Mouse (Mus musculus) brain, embryonic 18.5 days (tissue): ENCODE measurements at regions not wholly inside any gene's neighbourhood (a gene's known extent, or its start where the extent isn't known, plus 50 kb on each side); places are given as distances from the start of the nearest gene placed in this dataset.

Source experiments
- DNase-seq: peaks from one replicate; pipeline ENCODE4 v3.0.0-alpha.2; 2012; ENCODE audit warnings: low read depth, low spot score

DNA sequence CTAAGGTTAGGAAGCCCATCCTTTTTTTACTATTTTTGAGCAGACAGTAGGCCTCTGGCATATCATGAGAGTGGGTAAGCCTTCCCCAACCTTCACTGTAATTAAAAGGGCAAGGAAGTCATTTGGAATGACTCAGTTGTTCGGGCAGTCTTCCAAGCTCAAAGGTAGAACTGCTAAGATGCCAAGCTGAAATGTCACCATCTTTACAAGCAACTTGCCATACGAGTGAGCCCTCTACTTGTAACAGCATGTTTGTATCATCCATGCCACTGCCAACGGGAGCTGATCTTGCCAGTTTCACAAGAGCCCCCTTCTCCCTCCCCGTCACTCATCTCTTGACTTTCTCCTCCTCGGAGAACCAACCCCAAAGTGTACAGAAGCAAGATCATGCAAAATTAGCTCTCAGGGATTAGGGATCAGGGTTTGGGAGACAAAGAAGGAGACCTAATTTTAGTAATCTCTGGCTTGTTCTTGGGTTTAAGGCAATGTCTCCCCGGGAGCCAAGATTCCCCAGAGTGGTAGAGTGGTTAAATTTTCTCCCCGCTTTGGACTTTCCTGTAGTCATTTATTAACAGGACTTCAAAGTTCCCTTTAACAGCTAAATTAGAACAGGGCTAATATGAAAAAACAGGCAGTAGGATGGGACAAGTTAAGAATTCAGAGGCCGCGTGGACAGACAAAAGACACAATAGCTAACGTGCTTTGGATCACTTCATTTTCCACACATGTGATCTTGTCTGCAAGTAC lies 216.9 kb upstream of the Ankrd55 start:
- DNase-seq: no peak

GRCm38 (mm10) chr13:112071956-112072314 lies 216.3 kb upstream of the Ankrd55 start:
- no peak for DNase-seq

DNA sequence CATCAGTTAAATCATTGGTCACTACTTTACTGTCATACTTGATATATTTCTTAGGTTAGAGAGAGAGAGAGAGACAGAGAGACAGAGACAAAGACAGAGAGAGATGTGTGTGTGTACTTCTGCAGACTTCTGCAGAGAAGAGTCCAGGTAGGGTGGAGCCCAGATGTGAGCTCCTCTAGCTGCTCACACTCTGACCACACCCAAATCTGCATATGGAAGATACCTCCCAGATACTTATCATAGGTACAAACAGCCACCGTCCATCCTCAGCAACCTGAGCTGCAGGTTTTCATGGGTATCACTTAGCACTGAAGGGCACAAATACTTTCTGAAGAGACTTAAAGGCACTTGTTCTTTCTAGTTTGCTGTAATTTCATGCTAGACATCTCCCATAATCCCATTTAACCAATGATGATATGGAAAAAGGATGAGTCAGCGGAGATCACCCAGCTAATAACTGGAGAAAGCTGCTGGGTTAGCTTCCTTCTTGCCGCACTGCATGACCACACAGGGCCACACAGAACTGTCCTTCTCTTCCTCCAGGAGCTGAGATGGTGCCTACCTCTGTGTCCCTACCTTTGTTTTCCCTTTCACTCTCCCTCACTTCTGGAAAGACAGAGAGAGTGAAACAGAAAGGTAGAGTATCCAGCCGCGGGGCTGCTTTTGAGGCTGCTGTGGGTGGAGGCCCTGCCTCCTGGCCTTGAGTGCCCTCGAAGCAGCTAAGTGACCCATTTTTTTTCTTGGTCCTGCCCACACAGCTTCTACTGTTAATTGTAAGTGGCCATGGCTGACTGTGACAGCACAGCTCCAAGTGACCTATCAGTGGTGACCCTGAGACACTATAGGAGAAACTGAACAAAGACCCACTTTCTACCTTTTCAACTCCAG lies 214.5 kb upstream of the Ankrd55 start:
- DNase-seq: no peak

GRCm38 (mm10) chr13:112075847-112076479 lies 212.3 kb upstream of the Ankrd55 start:
- no peak for DNase-seq

DNA sequence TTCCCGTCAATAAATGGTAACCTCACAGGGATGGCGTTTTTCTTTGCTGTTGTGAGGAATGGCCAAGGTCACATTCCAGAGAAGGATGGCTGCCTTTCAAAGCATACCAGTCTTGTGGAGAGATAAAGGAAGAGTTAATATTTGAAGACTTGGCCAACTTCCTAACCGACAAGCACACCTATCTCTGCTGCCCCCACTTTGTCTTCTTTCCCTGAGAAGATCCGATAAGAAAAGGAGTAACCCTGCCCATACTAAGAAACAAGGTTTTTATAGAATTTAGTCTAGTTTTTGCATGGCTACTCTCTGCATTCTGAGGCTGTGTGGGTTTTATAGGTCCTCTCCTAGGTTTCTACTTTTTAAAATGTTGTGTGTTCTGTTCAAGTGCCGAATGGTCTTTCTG lies 210.2 kb upstream of the Ankrd55 start:
- no peak for DNase-seq

- DNase-seq: no peak
Observed at GRCm38 (mm10) chr13:112081935-112082334, 206.3 kb upstream of the Ankrd55 start.

DNA sequence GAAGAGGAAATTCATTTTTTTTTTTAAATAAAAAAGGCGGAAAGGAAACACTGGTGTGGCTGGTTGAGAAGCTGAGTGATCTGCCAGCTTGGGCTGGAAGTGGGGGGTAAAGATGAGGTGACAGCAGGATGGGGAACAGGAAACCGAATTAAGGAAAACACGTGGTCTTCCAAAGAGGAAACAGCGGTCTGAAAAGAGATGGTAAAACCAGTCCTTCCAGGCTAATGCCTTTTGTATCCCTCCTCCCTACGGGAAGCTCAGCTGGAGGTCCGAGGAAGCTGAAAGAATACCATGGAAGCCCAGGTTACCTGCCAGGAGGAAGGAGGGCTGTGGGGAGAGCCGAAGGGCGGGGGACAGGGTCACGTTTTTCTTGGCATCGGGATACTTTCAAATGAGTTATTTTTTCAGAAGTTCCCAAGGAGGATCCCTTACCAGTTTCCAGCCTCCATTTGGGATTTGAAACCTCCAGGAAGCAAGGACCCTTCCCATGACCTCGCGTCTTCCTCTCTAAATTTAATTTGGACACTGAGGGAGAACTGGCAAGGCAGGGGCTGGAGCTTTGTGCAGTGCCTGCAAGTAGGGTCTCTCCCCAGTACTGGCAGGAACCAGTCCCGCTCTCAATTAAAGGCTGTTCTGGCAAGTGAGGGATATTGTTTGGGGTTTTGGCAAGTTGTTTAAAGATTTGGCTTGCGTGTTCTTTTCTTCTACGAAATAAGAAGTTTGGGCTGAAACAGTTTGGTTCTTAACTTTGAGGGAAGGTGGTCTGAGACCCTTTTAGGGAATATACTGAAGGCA lies 203.6 kb upstream of the Ankrd55 start:
- DNase-seq: peak; percentile 18

GRCm38 (mm10) chr13:112088312-112088771 lies 199.9 kb upstream of the Ankrd55 start:
- DNase-seq: no peak

DNA sequence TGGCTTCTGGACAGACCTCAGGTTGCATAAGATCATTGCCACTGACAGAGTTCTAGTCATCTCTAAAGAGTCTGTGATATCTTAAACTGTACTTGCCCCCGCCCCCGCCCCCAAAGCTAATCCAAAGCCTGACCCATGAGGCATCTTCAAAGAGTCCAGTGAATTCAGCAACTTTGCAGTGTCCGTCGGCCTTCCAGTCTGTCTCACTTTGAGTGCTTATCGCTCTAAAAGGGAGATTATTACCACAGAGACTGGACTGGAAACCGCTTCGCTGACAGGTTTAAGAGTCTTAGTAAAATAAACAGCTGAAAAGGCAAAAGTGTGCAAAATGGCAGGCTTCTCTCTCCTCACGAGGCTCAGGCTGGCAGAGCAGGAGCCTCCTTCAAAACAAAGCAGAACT lies 197.5 kb upstream of the Ankrd55 start:
- no peak for DNase-seq

- no peak for DNase-seq
Observed at GRCm38 (mm10) chr13:112095595-112096139, 192.6 kb upstream of the Ankrd55 start.

DNA sequence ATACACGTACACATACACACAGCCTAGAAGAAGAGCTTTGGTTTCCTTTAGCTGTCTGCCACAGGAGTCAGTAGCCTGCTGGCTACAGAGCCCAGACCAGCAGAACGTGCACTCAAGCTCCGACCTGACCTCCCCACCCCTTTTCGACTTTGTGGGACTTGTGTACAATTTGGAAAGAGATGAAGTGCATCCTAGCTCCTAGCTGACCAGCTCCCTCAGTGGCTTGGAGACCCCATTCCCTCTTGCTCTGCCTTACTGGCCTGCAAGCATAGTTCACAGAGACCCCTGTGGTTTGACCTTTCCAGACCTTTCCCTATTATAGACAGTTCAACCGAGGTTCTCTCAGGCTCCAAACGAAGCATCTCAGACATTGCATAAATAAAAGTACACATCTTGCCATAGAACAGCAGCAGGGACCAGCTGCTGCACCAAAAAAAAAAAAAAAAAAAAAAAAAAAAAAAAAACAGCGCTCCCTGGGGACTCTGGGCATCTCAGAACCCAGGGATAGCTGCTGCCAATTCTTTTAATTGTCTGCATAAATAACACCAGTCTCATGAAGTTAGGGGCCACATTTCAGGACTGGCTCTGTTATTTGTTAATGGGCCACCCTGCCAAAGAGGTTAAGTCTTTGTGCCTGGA lies 188.2 kb upstream of the Ankrd55 start:
- no peak for DNase-seq

DNA sequence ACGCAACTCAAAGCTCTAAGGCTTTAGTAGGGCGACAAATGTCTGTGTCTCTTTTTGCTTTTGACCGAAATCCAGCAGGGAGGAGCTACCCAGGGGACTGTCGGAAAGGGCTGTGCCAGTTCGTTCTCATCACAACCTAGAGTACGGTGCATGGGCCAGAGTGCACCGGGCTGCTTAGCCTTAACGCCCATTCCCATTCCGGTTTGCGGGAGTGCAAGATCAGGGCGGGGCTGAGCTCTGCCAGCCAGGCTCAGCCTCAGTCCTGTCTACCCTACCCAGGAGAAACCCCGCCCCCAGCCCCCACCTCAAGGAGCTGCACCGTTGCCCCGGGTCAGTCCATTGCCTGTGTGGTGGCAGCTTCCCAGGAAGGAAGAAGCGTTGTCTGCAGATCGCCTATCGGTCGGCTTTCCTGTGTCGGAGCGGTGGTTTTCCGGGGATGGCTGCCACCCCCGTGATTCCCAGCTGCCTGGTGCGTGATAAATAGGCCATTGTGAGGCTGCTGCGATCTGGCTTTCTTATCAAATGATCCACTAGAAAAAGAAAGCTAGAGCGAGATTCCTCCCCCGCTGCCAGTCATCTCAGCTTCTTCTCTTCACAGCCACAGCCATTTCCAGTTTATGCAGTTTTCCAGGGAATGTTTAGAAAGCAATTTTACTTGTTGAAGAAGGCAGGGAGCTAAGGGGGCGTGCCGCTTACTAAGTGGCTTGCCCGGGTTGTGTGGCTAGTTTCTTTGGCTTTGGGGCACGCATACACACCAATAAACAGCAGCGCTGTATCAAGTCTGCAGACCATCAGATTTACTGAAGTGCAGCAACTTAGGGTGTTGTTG lies 187.4 kb upstream of the Ankrd55 start:
- no peak for DNase-seq

GRCm38 (mm10) chr13:112101421-112101756 lies 186.9 kb upstream of the Ankrd55 start:
- no peak for DNase-seq

GRCm38 (mm10) chr13:112105953-112106352 lies 182.3 kb upstream of the Ankrd55 start:
- DNase-seq: no peak

DNA sequence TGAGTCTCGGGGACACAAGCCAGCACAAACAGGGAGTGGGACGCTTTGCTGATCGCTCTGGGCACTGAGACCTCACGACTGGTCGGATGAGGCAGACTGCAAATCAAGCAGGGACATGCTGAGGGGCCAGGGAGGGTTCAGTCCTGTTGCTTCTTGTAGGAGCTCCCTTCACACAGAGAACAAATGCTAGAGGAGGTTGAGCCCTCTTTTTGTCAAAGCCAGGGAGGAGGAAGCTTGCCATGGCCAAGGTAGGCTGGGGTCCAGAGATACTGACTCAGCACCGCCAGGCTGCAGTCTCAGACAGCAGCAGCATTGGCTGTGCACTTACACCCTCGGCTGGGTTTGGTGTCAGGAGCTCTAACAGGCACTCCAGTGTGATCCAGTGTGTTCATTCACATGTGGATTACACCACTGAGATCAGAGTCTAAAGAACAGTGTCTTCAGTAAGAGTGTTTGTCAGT lies 173.5 kb upstream of the Ankrd55 start:
- DNase-seq: no peak

DNA sequence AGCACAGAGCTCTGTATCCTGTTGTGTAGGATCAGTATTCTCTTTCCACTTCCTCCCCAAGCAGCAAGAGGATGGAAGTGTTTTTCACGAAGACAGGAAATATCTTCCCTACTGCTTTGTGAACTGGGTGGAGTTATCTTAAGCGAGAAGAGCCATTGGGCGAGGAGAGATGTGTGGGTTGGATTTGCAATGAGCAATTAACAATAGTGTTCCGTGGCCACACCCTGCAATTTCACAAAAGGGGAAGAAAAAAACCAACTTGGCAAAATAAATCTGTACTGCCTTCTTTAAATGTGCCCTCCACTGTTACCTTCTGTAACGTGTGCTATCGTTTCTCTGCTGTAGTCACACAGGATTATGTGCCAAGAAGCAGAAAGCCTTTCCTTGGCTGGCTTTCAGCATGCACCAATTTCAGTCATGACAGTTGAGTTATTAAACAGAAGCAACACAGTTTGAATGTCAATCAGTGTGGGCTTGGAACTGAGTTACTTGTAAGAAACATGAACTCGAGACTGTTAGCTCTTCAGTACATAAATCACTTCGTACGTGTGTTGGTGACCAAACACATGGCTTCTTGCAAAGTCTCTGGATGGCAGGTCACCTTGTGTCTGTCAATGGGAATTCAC lies 172.0 kb upstream of the Ankrd55 start:
- DNase-seq: no peak

DNA sequence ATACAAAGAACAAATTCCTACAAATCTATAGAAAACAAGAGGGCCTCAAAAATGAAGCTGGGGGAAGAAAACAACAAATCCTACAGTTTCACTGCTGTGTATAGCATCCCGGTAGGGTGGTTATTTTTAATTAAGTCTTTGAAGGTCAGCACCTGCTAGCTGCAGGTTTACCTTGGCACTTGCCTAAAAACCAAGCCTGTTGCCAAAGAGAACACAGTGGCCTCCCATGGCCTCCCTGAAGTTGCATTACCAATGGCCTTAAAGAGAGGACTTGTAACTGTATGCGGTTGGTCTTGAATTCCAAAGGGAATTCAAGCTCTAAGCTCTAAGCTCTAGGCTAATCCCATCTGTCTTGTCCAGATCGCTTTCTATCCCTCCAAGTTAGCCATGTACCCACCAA lies 169.7 kb upstream of the Ankrd55 start:
- DNase-seq: no peak

GRCm38 (mm10) chr13:112119611-112120041 lies 168.6 kb upstream of the Ankrd55 start:
- peak; percentile 37 for DNase-seq

DNA sequence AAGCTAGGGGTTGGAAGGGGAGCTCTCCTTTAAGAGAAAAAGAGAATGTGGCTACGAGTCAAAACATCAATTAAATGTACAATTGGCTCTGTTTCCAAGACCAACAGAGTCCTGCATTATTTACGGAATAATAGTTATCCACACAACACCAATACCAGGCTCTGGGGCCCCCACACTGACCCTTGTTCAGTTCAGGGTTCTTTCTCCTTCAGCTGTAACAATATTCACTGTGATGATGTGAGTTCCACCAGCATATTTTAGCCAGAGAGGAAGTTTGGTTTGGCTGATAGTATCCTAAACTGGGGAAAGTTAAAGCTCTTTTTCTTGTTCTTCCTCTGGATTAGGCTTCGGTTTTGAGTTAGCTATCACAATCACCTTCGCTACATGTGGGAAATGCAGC lies 167.9 kb upstream of the Ankrd55 start:
- no peak for DNase-seq
